Mouse (Mus musculus) thymus, adult 2 months (tissue): ENCODE results near the gene Cog6. TPM values are rescaled to one million over a fixed set of nuclear protein-coding genes. Genes with fewer than 3 reads are reported as not detected.

ENCODE experiments used
- DNase-seq: peaks from one replicate; pipeline ENCODE4 v3.0.0; 2021
- H3K27ac ChIP-seq: fragments of 200-500 bp; 2 replicates; pipeline ENCODE4 v1.5.1; 2012; ENCODE audit warnings: low read length, control low read depth; ENCODE audit not compliant: control insufficient read depth, insufficient read depth
- H3K27me3 ChIP-seq: fragments of 200-500 bp; 2 replicates; pipeline ENCODE4 v1.6.1; 2012; ENCODE audit warnings: mild to moderate bottlenecking, low read length, moderate library complexity, mixed read lengths; ENCODE audit not compliant: control insufficient read depth, insufficient read depth
- H3K36me3 ChIP-seq: fragments of 200-500 bp; 2 replicates; pipeline ENCODE4 v1.6.1; 2012; ENCODE audit warnings: mild to moderate bottlenecking, low read length, moderate library complexity; ENCODE audit not compliant: control insufficient read depth, insufficient read depth
- H3K4me1 ChIP-seq: fragments of 200-500 bp; replicated peaks from 2 replicates; pipeline ENCODE4 v1.6.1; 2012; ENCODE audit warnings: low read length; ENCODE audit not compliant: control insufficient read depth, insufficient read depth
- H3K4me3 ChIP-seq: fragments of 200-500 bp; 2 replicates; pipeline ENCODE4 v1.5.1; 2012; ENCODE audit warnings: mild to moderate bottlenecking, low read length, control low read depth, moderate library complexity; ENCODE audit not compliant: control insufficient read depth, insufficient read depth
- CTCF ChIP-seq: fragments of 200-500 bp; IDR thresholded peaks from 2 replicates; pipeline ENCODE4 v1.5.1; 2012; ENCODE audit warnings: mild to moderate bottlenecking, control low read depth, low read length, moderate library complexity, borderline replicate concordance; ENCODE audit not compliant: control insufficient read depth, poor library complexity, insufficient read depth; ENCODE audit errors: extremely low read depth
- POLR2A ChIP-seq: fragments of 200-500 bp; IDR thresholded peaks from 2 replicates; pipeline ENCODE4 v1.6.1; 2012; ENCODE audit warnings: mild to moderate bottlenecking, low read length, control low read depth, moderate library complexity; ENCODE audit not compliant: control insufficient read depth, poor library complexity, insufficient read depth; ENCODE audit errors: extremely low read depth
- WGBS: fragments of 180-500 bp; shearing (Covaris S2); methylation state at CpG from one replicate; pipeline ENCODE4 v1.1.7; 2018; 5-methylcytosine and 5-hydroxymethylcytosine counted together
- polyA plus RNA-seq: library from polyadenylated mRNA; depleted of rRNA; stranded (reverse); fragments of >200 nt; gene quantifications from 2 replicates; pipeline ENCODE4 v1.2.3, GENCODE M21; 2012

Gene Cog6
- polyA plus RNA-seq, 1 experiment = 26.8 TPM

DNA sequence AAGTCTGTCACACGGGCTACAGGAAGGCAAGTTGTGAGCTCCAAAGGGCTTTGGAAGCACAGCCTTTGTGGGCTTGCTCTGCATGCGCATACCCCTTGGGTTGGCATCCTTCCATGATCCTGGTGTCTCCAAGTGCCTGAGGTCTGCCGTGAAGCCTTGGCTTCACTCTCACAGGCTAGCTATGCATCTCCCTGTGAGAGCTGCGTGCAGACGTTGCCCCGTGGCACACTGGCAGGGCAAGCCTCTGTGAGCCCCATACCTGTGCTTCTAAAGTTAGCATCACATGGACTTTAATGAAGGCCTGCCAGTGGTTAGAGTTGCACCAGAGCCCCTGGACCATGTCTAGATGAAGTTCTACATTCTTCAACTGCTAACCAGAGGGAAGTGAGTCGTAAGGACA, 59.2 kb downstream of the Cog6 start:
- WGBS = 94% methylated on average over 7 of the region's 7 CpGs
- H3K27ac ChIP-seq = no peak overlapping the region
- H3K4me3 ChIP-seq = no peak overlapping the region
- TF ChIP-seq CTCF (no peak), POLR2A (no peak)
- DNase-seq = no peak
- H3K4me1 ChIP-seq = peaks cover 14% of the 10 kb centered on the region
- H3K27me3 ChIP-seq = no peaks in the 10 kb centered on the region
- H3K36me3 ChIP-seq = no peaks in the 10 kb centered on the region

DNA sequence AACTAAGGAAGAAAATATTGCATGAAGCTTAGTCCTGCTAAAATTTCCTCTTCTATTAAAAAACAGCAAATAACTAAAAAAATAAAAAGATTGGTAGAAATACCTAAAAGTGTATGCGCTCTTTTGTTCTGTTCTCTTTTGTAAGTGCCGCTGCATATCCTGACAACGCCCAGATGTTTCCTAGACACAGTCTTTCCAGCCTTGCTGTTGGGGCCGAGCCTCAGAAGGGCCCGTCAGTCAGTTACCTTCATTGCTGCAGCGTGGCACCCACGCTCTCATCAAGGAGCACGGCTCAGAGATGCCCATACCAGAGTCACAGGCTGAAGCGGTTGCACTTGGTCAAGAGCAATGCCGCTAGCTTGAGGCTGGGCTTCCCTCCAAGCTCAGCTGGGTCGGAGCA, 60.8 kb downstream of the Cog6 start:
- no peak for TF ChIP-seq CTCF
- no peak for TF ChIP-seq POLR2A
- WGBS = 55% methylated on average over 11 of the region's 11 CpGs
- peaks cover 14% of the 10 kb centered on the region for H3K4me1 ChIP-seq
- no peak overlapping the region for H3K27ac ChIP-seq
- H3K36me3 ChIP-seq = no peaks in the 10 kb centered on the region
- DNase-seq = no peak
- H3K4me3 ChIP-seq = no peak overlapping the region
- no peaks in the 10 kb centered on the region for H3K27me3 ChIP-seq

DNA sequence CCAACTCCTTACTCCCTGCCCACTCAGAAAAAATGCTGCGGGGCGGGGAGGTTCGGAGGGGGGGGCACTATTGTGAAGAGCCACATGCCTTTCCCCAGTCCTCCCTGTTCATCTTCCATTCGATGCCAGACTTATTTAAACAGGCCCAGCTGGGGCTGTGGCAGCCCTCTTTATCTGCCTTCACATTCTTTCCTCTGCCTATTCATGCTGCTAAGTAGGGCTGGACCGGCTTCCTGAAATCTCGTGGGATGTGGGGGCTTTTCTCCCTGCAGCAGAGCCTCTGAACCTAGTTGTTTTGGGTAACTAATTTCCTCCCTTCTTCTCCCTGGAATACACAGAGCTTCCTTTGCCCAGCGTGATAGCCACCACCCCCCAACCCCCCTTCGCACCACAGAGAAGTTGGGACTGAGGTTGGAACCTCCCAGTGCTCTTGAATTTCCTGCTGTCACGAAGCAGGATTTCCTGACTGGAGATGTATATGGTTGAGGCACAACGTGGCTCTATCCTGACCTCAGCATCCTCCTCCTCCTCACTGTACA, 61.5 kb downstream of the Cog6 start:
- DNase-seq = no peak

DNA sequence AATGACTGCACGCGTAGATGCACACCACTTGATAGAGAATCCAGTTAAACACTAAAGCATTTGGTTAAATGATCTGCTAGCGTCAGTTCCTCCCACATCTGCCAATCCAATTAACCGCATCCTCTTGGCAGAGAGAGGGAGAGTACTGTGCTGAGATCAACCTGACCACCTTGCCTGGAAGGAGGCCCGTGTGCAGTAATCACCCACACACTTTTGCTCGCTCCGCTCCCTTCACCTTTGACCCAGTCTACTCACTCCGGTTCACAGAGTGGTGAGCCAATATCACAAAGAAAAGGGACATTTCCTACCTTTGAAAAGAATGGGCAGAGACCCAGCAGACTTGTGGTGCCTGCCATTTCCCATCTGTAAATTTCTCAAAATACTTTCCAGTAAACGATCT, 62.4 kb downstream of the Cog6 start:
- no peak for TF ChIP-seq CTCF
- TF ChIP-seq POLR2A = no peak
- Histone ChIP-seq H3K27ac (no peak overlapping the region), H3K4me3 (no peak overlapping the region), H3K4me1 (peaks cover 14% of the 10 kb centered on the region), H3K36me3 (no peaks in the 10 kb centered on the region), H3K27me3 (no peaks in the 10 kb centered on the region)
- DNase-seq = no peak
- 19% methylated on average over 9 of the region's 9 CpGs for WGBS

More for the DNA sequence above, 61.5 kb downstream of the Cog6 start:
- Histone ChIP-seq H3K27ac (no peak overlapping the region), H3K4me3 (no peak overlapping the region), H3K27me3 (no peaks in the 10 kb centered on the region), H3K4me1 (peaks cover 14% of the 10 kb centered on the region), H3K36me3 (no peaks in the 10 kb centered on the region)
- TF ChIP-seq POLR2A = no peak
- no peak for TF ChIP-seq CTCF
- WGBS = 16% methylated on average over 10 of the region's 10 CpGs

DNA sequence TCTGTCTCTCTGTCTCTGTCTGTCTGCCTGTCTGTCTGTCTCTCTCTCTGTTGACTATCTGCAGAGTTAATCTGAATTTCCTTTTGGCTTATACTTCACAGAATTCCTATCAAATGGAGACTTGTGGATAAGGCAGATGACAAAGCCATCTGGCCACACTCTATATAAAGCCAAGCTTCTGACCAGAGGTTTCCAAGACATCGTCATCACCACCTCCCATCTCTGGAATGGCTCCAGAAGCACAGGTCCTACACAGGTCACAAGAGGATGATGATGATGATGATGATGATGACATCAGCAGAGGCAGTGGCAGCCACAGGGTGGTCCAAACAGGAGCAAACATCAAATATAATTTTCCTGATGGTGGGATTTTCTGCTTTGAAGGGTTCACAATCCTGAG, 63.2 kb downstream of the Cog6 start:
- 94% methylated on average over 1 of the region's 1 CpGs for WGBS
- Histone ChIP-seq H3K36me3 (no peaks in the 10 kb centered on the region), H3K27ac (no peak overlapping the region), H3K4me1 (peaks cover 11% of the 10 kb centered on the region), H3K4me3 (no peak overlapping the region), H3K27me3 (no peaks in the 10 kb centered on the region)
- TF ChIP-seq CTCF = no peak
- no peak for TF ChIP-seq POLR2A
- no peak for DNase-seq

DNA sequence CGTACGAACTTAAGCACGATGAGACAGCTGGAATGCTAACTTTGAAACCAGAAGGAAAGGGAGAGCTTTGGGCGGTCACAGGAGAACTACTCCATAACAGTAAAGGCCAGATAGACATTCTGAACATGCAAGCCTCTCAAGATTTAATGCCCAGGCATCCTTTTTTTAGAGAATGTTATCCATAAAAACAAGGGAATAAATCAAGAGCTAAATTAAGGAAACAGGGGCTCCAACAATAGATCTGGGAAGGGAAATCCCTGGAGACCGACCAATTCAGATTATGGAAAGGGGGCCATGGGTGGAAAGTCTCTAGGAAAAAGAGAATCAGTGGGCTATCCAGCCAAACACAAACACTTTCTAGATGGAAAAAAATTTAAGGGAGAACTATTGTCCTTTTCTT, 68.2 kb downstream of the Cog6 start:
- 96% methylated on average over 5 of the region's 5 CpGs for WGBS
- DNase-seq = no peak
- Histone ChIP-seq H3K27ac (no peak overlapping the region), H3K4me1 (peaks cover 5% of the 10 kb centered on the region; the same call in 1 of the 2 replicates), H3K27me3 (no peaks in the 10 kb centered on the region), H3K4me3 (no peak overlapping the region), H3K36me3 (no peaks in the 10 kb centered on the region)
- no peak for TF ChIP-seq POLR2A
- no peak for TF ChIP-seq CTCF

DNA sequence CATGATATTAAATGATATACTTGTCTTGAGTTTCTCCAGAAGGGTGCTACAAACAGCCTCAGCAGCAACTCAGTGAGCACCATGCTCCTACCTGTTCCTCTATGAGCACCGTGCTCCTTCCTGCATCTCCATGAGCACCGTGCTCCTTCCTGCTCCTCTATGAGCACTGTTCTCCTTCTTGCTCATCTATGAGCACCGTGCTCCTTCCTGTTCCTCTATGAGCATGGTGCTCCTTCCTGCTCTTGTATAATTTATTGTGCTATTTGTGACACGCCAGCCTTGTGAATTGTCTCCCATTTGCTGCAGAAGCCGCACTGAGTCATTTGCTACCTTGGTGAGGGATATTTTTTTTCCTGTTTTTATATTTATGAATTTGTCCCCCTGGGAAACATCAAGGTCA, 69.6 kb downstream of the Cog6 start:
- Histone ChIP-seq H3K27ac (no peak overlapping the region), H3K4me3 (no peak overlapping the region), H3K27me3 (no peaks in the 10 kb centered on the region), H3K4me1 (peaks cover 5% of the 10 kb centered on the region; the same call in 1 of the 2 replicates), H3K36me3 (no peaks in the 10 kb centered on the region)
- TF ChIP-seq CTCF = no peak
- TF ChIP-seq POLR2A = no peak
- WGBS = 95% methylated on average over 5 of the region's 5 CpGs
- DNase-seq = no peak
